Mouse (Mus musculus) adipocyte (in vitro differentiated cells): ENCODE data around the gene Nlrp9a.
"Not testable (repeated sequence)": the region's sequence is repeated elsewhere in the genome, so short reads cannot be mapped to it uniquely, and the experiment has no call there.

Experiments
- DNase-seq: peaks from one replicate; pipeline ENCODE4 v3.0.0-alpha.2; 2016; ENCODE audit warnings: low spot score

The Nlrp9a gene

GRCm38 (mm10) chr7:26534723-26535122 is at the start of gene Nlrp9a:
Gene Nlrp9a, plus strand, starts transcription at chr7:26535023.
- DNase-seq = not testable (repeated sequence)

DNA sequence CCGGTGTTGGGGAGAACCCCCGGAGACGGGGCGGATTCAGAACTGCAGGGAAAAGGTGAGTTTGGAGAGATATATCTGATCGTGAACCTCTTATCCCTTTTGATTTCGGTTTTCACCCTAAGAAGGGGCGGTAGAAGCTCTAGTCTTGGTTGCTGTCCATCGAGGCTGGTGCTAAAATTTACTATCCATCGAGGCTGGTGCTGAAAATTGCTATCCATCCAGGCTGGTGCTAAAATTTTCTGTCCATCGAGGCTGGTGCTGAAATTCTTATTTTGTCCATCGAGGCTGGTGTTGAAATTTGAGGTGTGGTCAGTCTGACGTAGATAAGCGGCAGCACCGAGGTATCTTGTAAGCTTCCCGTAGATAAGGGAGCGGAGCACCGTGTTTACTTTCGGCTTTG is 45.3 kb upstream of the Nlrp9a start:
- not testable (repeated sequence) for DNase-seq

DNA sequence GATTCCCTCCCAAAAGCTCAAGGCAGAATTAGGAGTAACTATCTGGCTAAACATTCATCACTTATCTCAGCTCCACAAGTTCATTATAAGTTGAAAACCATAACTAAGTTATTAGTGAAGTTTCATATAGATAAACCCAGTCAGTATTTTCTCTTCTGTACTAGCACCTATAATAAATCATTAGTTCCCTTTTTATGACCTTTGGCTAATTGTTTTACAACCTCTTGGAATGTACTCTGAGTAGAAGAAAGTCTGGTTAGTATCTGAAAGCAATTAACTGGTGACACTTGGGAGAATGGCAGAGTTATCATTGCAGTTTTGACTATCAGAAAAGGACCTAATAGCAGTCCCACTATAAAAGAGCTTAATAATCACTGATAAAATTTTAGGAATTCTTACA is 54.3 kb downstream of the Nlrp9a start:
- no peak for DNase-seq

- DNase-seq = no peak
Observed at GRCm38 (mm10) chr7:26589774-26590173, 55.0 kb downstream of the Nlrp9a start.

GRCm38 (mm10) chr7:26618364-26618763 is 83.5 kb downstream of the Nlrp9a start, which contains the start of gene Vmn1r185:
Gene Vmn1r185, minus strand, starts transcription at chr7:26618464.
- not testable (repeated sequence) for DNase-seq
